Mouse (Mus musculus) small intestine, adult 2 months (tissue): ENCODE measurements around the gene Sox6. TPM values are rescaled to one million over a fixed set of nuclear protein-coding genes. Genes with fewer than 3 reads are reported as not detected.

Experiments used
- H3K27ac ChIP-seq: fragments of 200-500 bp; 2 replicates; pipeline ENCODE4 v1.5.1; 2012; ENCODE audit warnings: low read depth, low read length, control low read depth, inconsistent platforms; ENCODE audit not compliant: insufficient read depth
- H3K27me3 ChIP-seq: fragments of 200-500 bp; 2 replicates; pipeline ENCODE4 v1.6.1; 2012; ENCODE audit warnings: mild to moderate bottlenecking, moderate library complexity, low read length, inconsistent platforms; ENCODE audit not compliant: control insufficient read depth, insufficient read depth
- H3K36me3 ChIP-seq: fragments of 200-500 bp; 2 replicates; pipeline ENCODE4 v1.6.1; 2012; ENCODE audit warnings: mild to moderate bottlenecking, low read length, control low read depth, inconsistent platforms; ENCODE audit not compliant: control insufficient read depth, insufficient read depth
- H3K4me1 ChIP-seq: fragments of 200-500 bp; 2 replicates; pipeline ENCODE4 v1.6.1; 2012; ENCODE audit warnings: low read length, inconsistent platforms, mixed read lengths; ENCODE audit not compliant: control insufficient read depth, insufficient read depth, insufficient read length
- H3K4me3 ChIP-seq: fragments of 200-500 bp; 2 replicates; pipeline ENCODE4 v1.5.1; 2012; ENCODE audit warnings: low read depth, mild to moderate bottlenecking, control low read depth, inconsistent platforms, low read length, moderate library complexity
- CTCF ChIP-seq: fragments of 200-500 bp; IDR thresholded peaks from 2 replicates; pipeline ENCODE4 v1.5.1; 2012; ENCODE audit warnings: low read depth, mild to moderate bottlenecking, control low read depth, inconsistent platforms, low read length, moderate library complexity, mixed read lengths; ENCODE audit not compliant: insufficient replicate concordance, insufficient read length; ENCODE audit errors: extremely low read depth
- POLR2A ChIP-seq: fragments of 200-500 bp; IDR thresholded peaks from 2 replicates; pipeline ENCODE4 v1.6.1; 2012; ENCODE audit warnings: low read depth, mild to moderate bottlenecking, control low read depth, inconsistent platforms, low read length, moderate library complexity
- WGBS: fragments of 180-500 bp; shearing (Covaris S2); methylation state at CpG from one replicate; pipeline ENCODE4 v1.1.7; 2018; 5-methylcytosine and 5-hydroxymethylcytosine counted together
- polyA plus RNA-seq: library from polyadenylated mRNA; depleted of rRNA; stranded (reverse); fragments of >200 nt; gene quantifications from 2 replicates; pipeline ENCODE4 v1.2.3, GENCODE M21; 2012

Sox6 gene
- polyA plus RNA-seq, 1 experiment, result 17.6 TPM

DNA sequence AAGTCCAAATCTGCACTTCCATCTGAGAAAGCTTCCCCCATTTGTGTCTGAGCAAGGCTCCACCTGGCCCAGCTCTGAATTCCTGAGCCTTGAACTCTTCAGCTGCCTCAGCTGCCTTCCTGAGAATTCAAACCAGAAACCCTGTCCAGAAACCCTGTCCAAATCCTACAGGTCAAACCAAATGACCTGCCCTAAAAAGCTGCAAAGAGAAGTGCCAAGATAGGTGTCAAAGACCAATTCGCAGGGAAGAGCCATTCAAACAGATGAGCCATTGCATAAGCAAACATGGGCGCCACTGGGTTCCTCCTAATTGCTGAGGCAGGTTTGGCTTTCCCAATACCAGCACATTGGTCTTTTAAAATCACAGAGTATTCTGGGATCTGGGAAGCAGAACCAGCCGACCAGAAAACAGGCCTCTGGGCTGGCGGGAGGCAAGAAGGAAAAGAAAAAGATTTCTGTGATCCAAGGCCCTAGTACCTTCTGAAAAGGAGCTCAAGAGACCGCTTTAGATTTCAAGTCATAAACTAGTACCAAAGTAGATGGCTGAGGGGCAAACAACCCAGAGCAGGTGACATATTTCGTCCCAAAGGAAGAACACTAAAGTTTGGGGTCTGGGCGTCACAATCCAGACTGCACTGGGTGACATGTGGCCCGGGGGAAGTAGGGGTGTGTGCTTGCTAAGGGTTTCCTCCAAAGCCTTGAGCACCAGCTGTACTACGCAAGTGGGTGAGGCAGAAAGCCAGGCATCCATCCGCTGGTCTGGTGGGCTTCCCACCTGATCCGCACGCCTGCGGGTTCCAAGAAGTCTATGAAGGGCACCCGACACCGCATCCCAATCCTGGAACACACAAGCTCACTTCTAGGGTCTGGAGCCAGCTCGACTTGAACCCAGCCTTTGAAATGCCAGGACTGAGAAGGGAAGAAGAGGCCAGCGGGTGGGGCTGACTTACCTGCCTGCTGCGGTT lies 1.7 kb downstream of the Sox6 start:
- TF ChIP-seq POLR2A (no peak), CTCF (no peak)
- WGBS, result 70% methylated on average over 18 of the region's 18 CpGs
- H3K4me3 ChIP-seq, result peak overlapping the region; percentile 1
- H3K27me3 ChIP-seq, result peaks cover 38% of the 10 kb centered on the region
- H3K4me1 ChIP-seq, result peaks cover 4% of the 10 kb centered on the region; the same call in 1 of the 2 replicates
- H3K27ac ChIP-seq, result no peak overlapping the region
- no peaks in the 10 kb centered on the region for H3K36me3 ChIP-seq

GRCm38 (mm10) chr7:116035504-116035903 lies 3.1 kb downstream of the Sox6 start:
- Histone ChIP-seq H3K4me3 (no peak overlapping the region), H3K27ac (no peak overlapping the region), H3K36me3 (no peaks in the 10 kb centered on the region), H3K27me3 (peaks cover 41% of the 10 kb centered on the region), H3K4me1 (peaks cover 5% of the 10 kb centered on the region; the same call in 1 of the 2 replicates)
- TF ChIP-seq POLR2A (no peak), CTCF (no peak)
- WGBS, result 83% methylated on average over 4 of the region's 4 CpGs

- Histone ChIP-seq H3K4me1 (peaks cover 5% of the 10 kb centered on the region; the same call in 1 of the 2 replicates), H3K27ac (no peak overlapping the region), H3K4me3 (peak overlapping the region; percentile 62), H3K36me3 (no peaks in the 10 kb centered on the region), H3K27me3 (peaks cover 41% of the 10 kb centered on the region)
- TF ChIP-seq CTCF (no peak), POLR2A (no peak)
- under 1% methylated on average over 25 of the region's 25 CpGs for WGBS
These were observed 4.3 kb downstream of the Sox6 start for GRCm38 (mm10) chr7:116034282-116034758.

- Histone ChIP-seq H3K4me1 (peaks cover 5% of the 10 kb centered on the region; the same call in 1 of the 2 replicates), H3K36me3 (no peaks in the 10 kb centered on the region), H3K27me3 (peaks cover 37% of the 10 kb centered on the region), H3K27ac (no peak overlapping the region), H3K4me3 (peak overlapping the region; percentile 62)
- TF ChIP-seq CTCF (no peak), POLR2A (no peak)
- WGBS, result 1% methylated on average over 53 of the region's 54 CpGs
These were observed 5.0 kb downstream of the Sox6 start for GRCm38 (mm10) chr7:116033371-116034241.

DNA sequence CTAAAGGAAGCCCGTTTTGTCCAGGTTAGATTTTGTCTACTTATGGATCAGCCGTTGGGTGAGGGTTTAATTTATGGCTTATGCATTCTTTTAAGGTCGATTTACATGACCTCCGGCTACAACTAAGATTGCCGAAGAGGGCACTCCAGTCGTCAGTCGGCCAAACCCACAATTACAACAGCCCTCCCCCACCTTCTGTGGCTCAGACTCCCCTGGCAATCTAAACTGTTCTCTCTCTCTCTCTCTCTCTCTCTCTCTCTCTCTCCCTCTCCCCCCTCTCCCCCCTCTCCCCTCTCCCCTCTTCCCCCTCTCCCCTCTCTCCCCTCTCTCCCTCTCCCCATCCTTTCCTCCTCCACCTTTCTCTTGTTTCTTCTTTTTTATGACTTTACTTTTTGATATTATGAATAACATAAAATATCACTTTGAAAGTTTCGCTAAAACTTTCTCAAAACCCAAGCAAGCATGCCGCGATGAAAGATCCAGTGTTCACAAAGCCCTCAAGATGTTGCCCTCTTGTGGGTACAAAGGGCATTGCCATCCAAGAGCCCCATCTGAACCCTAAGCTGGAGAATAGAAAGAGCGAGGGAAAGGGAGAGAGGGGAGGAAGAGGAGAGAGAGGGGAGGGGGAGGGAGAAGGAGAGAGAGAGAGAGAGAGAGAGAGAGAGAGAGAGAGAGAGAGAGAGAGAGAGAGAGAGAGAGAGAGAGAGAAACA lies 5.8 kb downstream of the Sox6 start:
- Histone ChIP-seq H3K4me1 (peaks cover 3% of the 10 kb centered on the region; the same call in 1 of the 2 replicates), H3K36me3 (no peaks in the 10 kb centered on the region), H3K27ac (0 out of 2 replicates have a peak overlapping the region, but pooled peaks have one; percentile 21), H3K4me3 (peak overlapping the region; percentile 72), H3K27me3 (peaks cover 29% of the 10 kb centered on the region)
- TF ChIP-seq POLR2A, result no peak
- peak; percentile 64; the same call in 1 of the 2 replicates for TF ChIP-seq CTCF
- 1% methylated on average over 11 of the region's 11 CpGs for WGBS
